Mouse (Mus musculus) olfactory bulb, adult 2 months (tissue): ENCODE measurements at regions not wholly inside any gene's neighbourhood (a gene's known extent, or its start where the extent isn't known, plus 50 kb on each side); places are given as distances from the start of the nearest gene placed in this dataset.

Experiments
- CTCF ChIP-seq: fragments of 200-500 bp; IDR thresholded peaks from 2 replicates; pipeline ENCODE4 v1.5.1; 2012; ENCODE audit warnings: low read depth, mild to moderate bottlenecking, low read length, moderate library complexity; ENCODE audit not compliant: insufficient read depth
- POLR2A ChIP-seq: fragments of 200-500 bp; IDR thresholded peaks from 2 replicates; pipeline ENCODE4 v1.6.1; 2012; ENCODE audit warnings: mild to moderate bottlenecking, low read depth, low read length, moderate library complexity; ENCODE audit not compliant: insufficient read depth

DNA sequence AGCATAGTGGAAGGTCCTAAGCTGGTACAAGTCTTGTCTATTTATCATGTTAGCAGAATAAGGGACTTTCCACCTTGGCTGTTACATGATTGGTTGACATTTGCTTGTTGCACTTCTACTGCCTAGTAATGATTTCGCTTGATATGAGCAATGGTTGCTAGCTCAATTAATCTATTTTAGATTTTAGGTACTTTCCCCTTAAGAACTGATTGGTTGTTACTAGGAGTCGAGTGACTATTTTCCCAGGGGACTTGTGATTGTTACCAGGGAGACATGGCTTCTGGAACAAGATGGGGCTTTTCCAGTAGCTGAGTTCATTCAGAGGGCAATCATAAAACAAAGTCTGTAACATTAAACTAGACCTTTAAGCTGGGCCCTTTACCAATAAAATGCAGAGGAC lies 100.9 kb downstream of the Nup35 start:
- TF ChIP-seq CTCF (no peak), POLR2A (no peak)
